Comparison of ENCODE assay signal across 12 mouse cellular contexts in genomic region chr19:28647424-28647823, GRCm38 (mm10).
"Had no signal": no experiment of that assay in that cellular context is flagged by ENCODE, and none has a peak within 500 bp of the region (broad histone marks: within the 10 kb centered on the region; RNA-seq: fewer than 3 reads in every experiment).

No protein-coding gene starts in this region.

- DNase-seq: kidney, postnatal 10 days; kidney, postnatal 36 days; liver; lung, adult 18-20 months; lung, postnatal 10 days; lung, postnatal 36 days; retina, postnatal 1 day; right cerebral cortex, postnatal 25 days; spleen, adult 18-20 months; thymus, adult 2 months; thymus, postnatal 14 days; thymus, postnatal 4 days had no signal
